Mouse (Mus musculus) liver, embryonic 16.5 days (tissue): Measurements from ENCODE around the gene Sh3kbp1. TPM values are rescaled to one million over a fixed set of nuclear protein-coding genes. Genes with fewer than 3 reads are reported as not detected.

Experiments
- ATAC-seq: fragments of 200-750 bp; cut with Nextera tagmentation; 2 replicates; pipeline ENCODE4 v1.8.0; 2017; ENCODE audit warnings: low read depth, mild to moderate bottlenecking, moderate number of reproducible peaks, moderate library complexity
- H3K27ac ChIP-seq: fragments of 300-500 bp; sonication (generic); 2 replicates; pipeline ENCODE4 v1.5.1; 2014; ENCODE audit warnings: mild to moderate bottlenecking, low read length
- H3K27me3 ChIP-seq: fragments of 300-500 bp; sonication (generic); 2 replicates; pipeline ENCODE4 v1.6.1; 2014; ENCODE audit warnings: low read depth, low read length, mixed read lengths; ENCODE audit not compliant: control insufficient read depth, insufficient read depth
- H3K36me3 ChIP-seq: fragments of 300-500 bp; sonication (generic); 2 replicates; pipeline ENCODE4 v1.6.1; 2014; ENCODE audit warnings: mild to moderate bottlenecking; ENCODE audit not compliant: control insufficient read depth, insufficient read depth
- H3K4me1 ChIP-seq: fragments of 300-500 bp; sonication (generic); 2 replicates; pipeline ENCODE4 v1.6.1; 2014; ENCODE audit warnings: low read depth, low read length, mixed read lengths; ENCODE audit not compliant: control insufficient read depth
- H3K4me2 ChIP-seq: fragments of 300-500 bp; sonication (generic); 2 replicates; pipeline ENCODE4 v1.6.1; 2014; ENCODE audit warnings: low read depth, low read length, mixed read lengths
- H3K4me3 ChIP-seq: fragments of 300-500 bp; sonication (generic); 2 replicates; pipeline ENCODE4 v1.5.1; 2014; ENCODE audit warnings: low read depth, mild to moderate bottlenecking, low read length
- H3K9ac ChIP-seq: fragments of 300-500 bp; sonication (generic); 2 replicates; pipeline ENCODE4 v1.6.1; 2014; ENCODE audit warnings: low read depth, low read length
- H3K9me3 ChIP-seq: fragments of 300-500 bp; sonication (generic); replicated peaks from 2 replicates; pipeline ENCODE4 v1.6.1; 2016; ENCODE audit warnings: low read length; ENCODE audit not compliant: control insufficient read depth
- WGBS: fragments of 180-500 bp; shearing (Covaris S2); extraction: QIAGEN DNeasy Blood & Tissue Kit; methylation state at CpG from one replicate; pipeline ENCODE4 v1.1.7; 2014; ENCODE audit not compliant: insufficient replicate concordance; 5-methylcytosine and 5-hydroxymethylcytosine counted together
- polyA plus RNA-seq: library from polyadenylated mRNA; unstranded; fragments of >200 nt; fragmentation: Nextera tagmentation; extraction: Ambion mirVana; gene quantifications from 2 replicates; pipeline ENCODE4 v1.2.1, GENCODE M21; 2015

The Sh3kbp1 gene
- polyA plus RNA-seq, 1 experiment from 2014 or later, result 10.8 TPM

DNA sequence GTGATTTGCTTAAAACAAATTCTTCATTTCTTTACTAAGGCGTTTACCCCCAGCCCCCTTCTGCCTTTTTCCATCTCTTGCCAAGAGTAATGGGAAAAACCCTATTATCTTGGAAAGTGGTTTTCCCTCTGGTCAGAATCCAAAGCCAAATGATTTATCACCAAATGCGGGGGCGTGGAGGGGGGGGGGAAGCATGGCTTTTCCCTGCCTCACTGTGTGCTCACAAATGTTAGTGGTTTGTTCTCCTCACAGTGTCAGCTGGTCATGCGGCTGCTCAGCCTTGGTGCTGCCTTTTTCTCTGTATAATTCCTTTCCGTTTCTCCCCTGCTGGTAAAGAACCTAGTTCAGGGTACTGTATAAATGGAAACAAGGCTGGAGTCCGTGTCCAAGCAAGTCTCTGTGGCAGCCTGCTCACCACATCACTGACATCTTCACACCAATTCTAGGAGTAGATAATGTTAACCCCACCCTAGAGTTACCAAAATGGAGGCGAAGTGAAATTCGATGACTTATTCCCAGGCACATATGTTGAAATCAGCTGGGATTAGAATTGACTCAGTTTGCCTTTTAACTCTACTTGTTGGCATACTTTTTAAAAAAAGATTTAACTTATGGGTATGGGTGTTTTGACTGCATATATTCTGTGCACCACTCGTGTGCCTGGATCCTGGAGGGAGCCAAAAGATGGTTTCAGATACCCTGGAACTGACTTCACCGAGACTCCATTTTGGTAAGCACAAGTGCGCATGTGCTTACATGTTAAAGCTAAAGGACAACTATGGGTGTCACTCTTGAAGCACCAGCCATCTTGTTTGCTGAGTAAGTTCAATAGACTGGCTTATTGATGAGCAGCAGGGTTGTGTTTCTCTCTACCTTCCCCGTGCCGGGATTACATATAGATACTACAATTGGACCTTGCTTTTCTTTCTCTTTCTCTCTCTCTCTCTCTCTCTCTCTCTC, 84.3 kb downstream of the Sh3kbp1 start:
- Histone ChIP-seq H3K27me3 (no peaks in the 10 kb centered on the region; the same call in 1 of the 2 replicates), H3K9ac (no peak overlapping the region), H3K4me3 (no peak overlapping the region), H3K4me2 (no peak overlapping the region), H3K27ac (no peak overlapping the region), H3K36me3 (no peaks in the 10 kb centered on the region), H3K9me3 (no peaks in the 10 kb centered on the region), H3K4me1 (no peaks in the 10 kb centered on the region)
- 63% methylated on average over 13 of the region's 13 CpGs for WGBS
- ATAC-seq, result no peak

DNA sequence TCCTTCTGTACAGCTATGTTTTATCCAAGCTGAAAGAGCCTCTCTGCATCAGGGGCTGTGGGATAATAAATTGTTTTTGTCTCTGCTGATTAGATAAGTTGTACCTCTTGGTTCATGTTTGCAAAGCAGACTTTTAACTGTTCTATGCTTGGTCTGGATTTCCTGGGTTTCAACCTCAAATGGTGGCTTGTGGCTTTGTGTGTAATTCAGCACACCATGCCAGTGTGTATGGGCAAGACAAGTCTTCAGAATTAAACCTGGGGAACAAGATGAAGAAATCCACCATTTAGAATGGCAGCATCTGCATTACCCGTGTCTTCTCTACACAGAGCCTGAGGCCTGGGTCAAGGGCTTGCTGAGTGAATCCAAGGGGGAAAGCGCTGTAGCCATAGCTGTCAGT, 86.1 kb downstream of the Sh3kbp1 start:
- Histone ChIP-seq H3K4me2 (no peak overlapping the region), H3K4me3 (no peak overlapping the region), H3K27ac (no peak overlapping the region), H3K9me3 (no peaks in the 10 kb centered on the region), H3K27me3 (no peaks in the 10 kb centered on the region; the same call in 1 of the 2 replicates), H3K9ac (no peak overlapping the region), H3K4me1 (no peaks in the 10 kb centered on the region), H3K36me3 (no peaks in the 10 kb centered on the region)
- ATAC-seq, result no peak
- 61% methylated on average over 2 of the region's 2 CpGs for WGBS

DNA sequence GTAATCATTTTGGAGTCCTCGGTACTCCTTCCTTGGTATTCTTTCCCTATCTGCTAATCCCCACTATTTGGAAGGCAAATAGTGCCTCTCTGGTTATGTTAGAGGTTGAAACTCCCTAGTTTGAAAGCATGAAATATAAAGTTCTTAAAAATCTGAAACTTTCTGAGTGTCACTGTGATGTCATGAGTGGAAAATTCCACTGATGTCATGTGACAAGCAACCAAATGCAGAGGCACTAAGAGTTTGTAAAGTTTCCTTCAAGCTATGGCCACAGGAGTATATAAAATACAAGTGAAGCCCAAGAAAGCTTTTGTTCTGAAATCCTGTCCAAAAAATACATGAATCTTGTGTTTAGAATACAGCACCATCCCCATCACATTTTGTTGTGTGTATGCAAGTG, 94.3 kb downstream of the Sh3kbp1 start:
- ATAC-seq, result no peak
- Histone ChIP-seq H3K9me3 (no peaks in the 10 kb centered on the region), H3K4me1 (no peaks in the 10 kb centered on the region), H3K27me3 (no peaks in the 10 kb centered on the region), H3K9ac (no peak overlapping the region), H3K27ac (no peak overlapping the region), H3K36me3 (no peaks in the 10 kb centered on the region), H3K4me3 (no peak overlapping the region), H3K4me2 (no peak overlapping the region)
- WGBS, result 57% methylated on average over 1 of the region's 1 CpGs

DNA sequence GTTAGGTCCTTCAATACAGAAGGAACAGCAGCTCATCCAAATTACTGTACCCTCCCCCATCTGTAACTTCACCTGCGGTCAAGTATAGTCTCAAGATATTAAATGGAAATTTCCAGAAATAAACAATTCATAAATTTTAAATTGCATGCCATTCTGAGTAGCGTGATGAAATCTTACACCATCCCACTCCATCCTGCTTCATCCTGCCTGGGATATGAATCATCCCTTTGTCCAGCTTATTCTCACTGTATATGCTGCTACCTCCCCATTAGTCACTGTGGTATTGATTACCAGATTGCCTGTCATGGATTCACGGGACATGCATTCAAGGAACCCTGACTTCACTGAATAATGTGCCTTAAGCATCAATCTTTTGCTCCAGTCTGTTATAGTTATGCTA, 104.3 kb downstream of the Sh3kbp1 start:
- Histone ChIP-seq H3K9ac (no peak overlapping the region), H3K36me3 (no peaks in the 10 kb centered on the region), H3K9me3 (no peaks in the 10 kb centered on the region), H3K4me2 (no peak overlapping the region), H3K27me3 (no peaks in the 10 kb centered on the region), H3K27ac (no peak overlapping the region), H3K4me3 (no peak overlapping the region), H3K4me1 (no peaks in the 10 kb centered on the region)
- 59% methylated on average over 3 of the region's 3 CpGs for WGBS
- no peak for ATAC-seq

DNA sequence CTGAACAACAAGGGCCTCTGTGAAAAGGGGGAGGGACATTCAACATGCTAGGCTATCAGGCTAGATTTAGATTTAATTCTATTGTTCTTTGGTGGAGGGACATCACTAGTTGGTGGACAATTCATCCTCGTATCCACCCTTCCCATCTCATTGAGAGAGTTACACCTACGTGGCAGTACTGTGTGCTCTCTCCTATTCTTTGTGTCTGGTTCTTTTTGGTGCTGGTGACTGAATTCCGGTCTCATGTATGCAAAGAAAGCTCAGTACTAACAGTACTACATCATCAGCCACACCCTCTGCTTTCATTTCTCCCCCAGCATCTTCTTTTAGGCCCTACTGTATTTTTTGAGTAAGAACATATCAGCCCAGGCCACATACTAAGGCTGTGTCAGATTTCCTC, 105.8 kb downstream of the Sh3kbp1 start:
- H3K27ac ChIP-seq, result no peak overlapping the region
- H3K4me2 ChIP-seq, result no peak overlapping the region
- H3K27me3 ChIP-seq, result no peaks in the 10 kb centered on the region
- no peak overlapping the region for H3K4me3 ChIP-seq
- H3K36me3 ChIP-seq, result no peaks in the 10 kb centered on the region
- H3K9me3 ChIP-seq, result no peaks in the 10 kb centered on the region
- no peak overlapping the region for H3K9ac ChIP-seq
- 77% methylated on average over 3 of the region's 3 CpGs for WGBS
- no peaks in the 10 kb centered on the region for H3K4me1 ChIP-seq
- no peak for ATAC-seq

DNA sequence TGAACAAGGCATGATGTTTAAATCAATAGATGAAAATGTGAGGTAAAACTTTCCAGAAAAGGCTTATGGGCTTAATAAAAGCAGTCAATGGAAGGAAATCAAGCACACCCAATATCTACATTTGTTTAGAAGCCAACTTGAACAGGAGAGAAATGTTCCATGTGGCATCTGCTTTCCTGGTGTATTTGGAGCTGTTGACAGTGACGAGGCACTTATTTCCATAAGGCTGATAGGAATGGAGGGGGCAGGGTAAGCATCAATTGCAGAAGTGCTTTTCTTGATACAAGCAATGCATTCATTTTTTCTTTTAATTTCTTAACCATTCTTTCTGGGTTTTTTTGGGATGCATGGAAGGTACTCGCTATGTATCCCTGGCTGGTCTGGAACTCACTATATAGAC, 106.9 kb downstream of the Sh3kbp1 start:
- no peaks in the 10 kb centered on the region for H3K4me1 ChIP-seq
- no peaks in the 10 kb centered on the region for H3K36me3 ChIP-seq
- no peaks in the 10 kb centered on the region for H3K9me3 ChIP-seq
- no peak for ATAC-seq
- H3K4me2 ChIP-seq, result no peak overlapping the region
- H3K27ac ChIP-seq, result no peak overlapping the region
- H3K27me3 ChIP-seq, result no peaks in the 10 kb centered on the region
- no peak overlapping the region for H3K9ac ChIP-seq
- WGBS, result 70% methylated on average over 2 of the region's 2 CpGs
- H3K4me3 ChIP-seq, result no peak overlapping the region

DNA sequence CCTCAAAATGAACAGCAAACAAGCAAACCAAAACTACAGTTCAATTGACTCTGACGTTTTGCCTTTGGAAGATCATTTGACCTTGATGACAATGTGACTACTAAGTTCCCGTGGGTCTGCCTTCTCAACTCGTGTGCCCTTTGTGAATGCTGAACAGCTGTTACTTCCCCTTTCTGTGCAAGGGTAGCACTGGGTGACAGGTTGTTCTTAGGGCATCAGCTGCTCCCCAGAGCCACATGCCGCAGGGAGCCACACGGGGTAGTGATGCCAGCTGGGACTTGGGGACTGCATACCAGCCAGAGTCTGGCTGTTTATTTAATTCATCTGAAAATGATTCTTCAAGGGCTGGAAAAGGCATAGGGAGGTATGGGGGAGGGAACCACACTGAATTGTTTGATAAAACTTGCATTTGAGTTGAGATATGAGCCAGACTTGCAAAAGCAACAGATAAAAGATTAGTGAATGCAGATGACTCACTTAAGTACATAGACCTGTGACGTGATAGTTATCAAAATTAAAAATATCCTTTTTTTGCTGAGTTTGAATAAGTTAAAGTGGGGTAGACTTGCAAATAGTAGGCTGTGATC, 108.5 kb downstream of the Sh3kbp1 start:
- Histone ChIP-seq H3K9ac (no peak overlapping the region), H3K27me3 (no peaks in the 10 kb centered on the region), H3K4me1 (no peaks in the 10 kb centered on the region), H3K9me3 (no peaks in the 10 kb centered on the region), H3K27ac (no peak overlapping the region), H3K36me3 (no peaks in the 10 kb centered on the region), H3K4me3 (no peak overlapping the region), H3K4me2 (no peak overlapping the region)
- ATAC-seq, result no peak
- WGBS, result 23% methylated on average over 6 of the region's 6 CpGs

DNA sequence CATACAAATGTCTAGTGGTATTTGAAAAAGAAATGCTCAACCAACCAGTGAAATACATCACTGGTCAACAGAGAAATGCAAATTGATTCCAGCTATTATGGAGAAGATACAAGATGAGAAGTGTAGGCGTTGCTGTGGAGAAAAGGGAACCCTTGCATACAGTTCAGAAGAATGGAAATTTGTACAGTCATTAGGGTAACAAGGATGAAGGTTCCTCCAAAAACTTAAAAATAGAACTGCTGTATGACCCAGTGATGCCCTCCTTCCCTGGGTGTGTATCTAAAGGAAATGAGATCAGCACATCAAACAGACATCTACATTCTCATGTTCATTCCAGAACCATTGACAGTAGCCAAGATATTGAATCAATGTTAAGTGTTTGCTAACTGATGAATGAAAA, 110.3 kb downstream of the Sh3kbp1 start:
- Histone ChIP-seq H3K4me3 (no peak overlapping the region), H3K9ac (no peak overlapping the region), H3K36me3 (no peaks in the 10 kb centered on the region), H3K27ac (no peak overlapping the region), H3K4me1 (no peaks in the 10 kb centered on the region), H3K4me2 (no peak overlapping the region), H3K27me3 (no peaks in the 10 kb centered on the region), H3K9me3 (no peaks in the 10 kb centered on the region)
- no peak for ATAC-seq
- 63% methylated on average over 1 of the region's 1 CpGs for WGBS

DNA sequence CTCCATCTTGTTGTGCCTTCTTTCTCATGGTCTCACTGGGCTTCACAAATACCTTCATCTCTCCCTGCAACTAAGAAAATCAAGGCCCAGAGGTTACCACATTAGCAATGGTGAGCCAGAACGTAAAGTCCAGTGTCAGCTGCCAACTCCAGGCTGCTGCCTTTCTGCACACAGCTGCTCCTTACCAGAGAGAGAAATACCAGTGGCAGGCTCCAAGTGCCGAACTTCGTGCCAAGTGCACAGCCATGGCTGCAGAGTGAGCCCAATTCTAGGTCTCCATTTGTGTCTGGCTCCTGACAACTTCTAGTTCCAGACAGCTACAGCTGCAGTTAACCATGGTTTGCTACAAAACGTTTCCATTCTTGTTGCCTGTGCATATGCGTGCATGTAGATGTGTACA, 117.0 kb downstream of the Sh3kbp1 start:
- Histone ChIP-seq H3K4me2 (no peak overlapping the region), H3K9me3 (no peaks in the 10 kb centered on the region), H3K27me3 (no peaks in the 10 kb centered on the region), H3K27ac (no peak overlapping the region), H3K4me3 (no peak overlapping the region), H3K4me1 (no peaks in the 10 kb centered on the region), H3K9ac (no peak overlapping the region), H3K36me3 (no peaks in the 10 kb centered on the region)
- 59% methylated on average over 5 of the region's 5 CpGs for WGBS
- ATAC-seq, result no peak
